Mouse (Mus musculus): ENCODE measurements around the gene A930004D18Rik. TPM values are rescaled to one million over a fixed set of nuclear protein-coding genes. Genes with fewer than 3 reads are reported as not detected.

Gene A930004D18Rik
- polyA plus RNA-seq, 1 experiment from 2014 or later: 10.2 TPM

GRCm38 (mm10) chr2:18030581-18030980 lies 7.0 kb downstream of the A930004D18Rik start:
- in situ Hi-C loops (cut with MboI; ENCODE audit: low pct_unique_long_range_greater_than_20kb): no loop called here
- TF ChIP-seq CTCF (IDR thresholded peaks at IDR 0.05): no peak
- DNase-seq (ENCODE audit: low read depth, low spot score) (no peak), ATAC-seq (no peak)
- CTCF ChIA-PET: interaction anchor here (1.6 kb wide), 1 partner anchor 15 kb away, joined by 3 read pairs; no protein-coding TSS in a partner anchor
- POLR2A ChIA-PET: interaction anchor here (0.6 to 3.5 kb wide), 3 partner anchors 16 to 1510 kb away, joined by 4 to 22 read pairs (median 4); no protein-coding TSS in a partner anchor
- no peaks in the 10 kb centered on the region for H3K27me3 ChIP-seq

GRCm38 (mm10) chr2:18029656-18030055 lies 7.9 kb downstream of the A930004D18Rik start:
- ChIA-PET CTCF (no interaction called here), POLR2A (interaction anchor here (2.5 to 3.5 kb wide), 2 partner anchors 17 to 27 kb away, joined by 18 to 22 read pairs; no protein-coding TSS in a partner anchor)
- no peak for TF ChIP-seq CTCF (IDR thresholded peaks at IDR 0.05)
- H3K27me3 ChIP-seq: no peaks in the 10 kb centered on the region
- no peak for DNase-seq (ENCODE audit: low read depth, low spot score)
- ATAC-seq: no peak
- in situ Hi-C loops (cut with MboI; ENCODE audit: low pct_unique_long_range_greater_than_20kb): loop anchor here (5.0 to 10.0 kb wide), 3 partner anchors 173 to 1245 kb away; no protein-coding TSS in a partner anchor

GRCm38 (mm10) chr2:18028140-18029021 lies 9.2 kb downstream of the A930004D18Rik start:
- ChIA-PET CTCF (interaction anchor here (0.8 to 1.8 kb wide), 7 partner anchors 16 to 177 kb away, joined by 3 to 8 read pairs (median 4); no protein-coding TSS in a partner anchor), POLR2A (interaction anchor here (0.9 to 3.5 kb wide), 5 partner anchors 18 to 35 kb away, joined by 4 to 22 read pairs (median 9); no protein-coding TSS in a partner anchor)
- ATAC-seq (peak; percentile 66), DNase-seq (ENCODE audit: low read depth, low spot score) (no peak)
- in situ Hi-C loops (cut with MboI; ENCODE audit: low pct_unique_long_range_greater_than_20kb): loop anchor here (5.0 to 10.0 kb wide), 3 partner anchors 174 to 1246 kb away; no protein-coding TSS in a partner anchor
- no peaks in the 10 kb centered on the region for H3K27me3 ChIP-seq
- no peak for TF ChIP-seq CTCF (IDR thresholded peaks at IDR 0.05)

GRCm38 (mm10) chr2:18027448-18028139 lies 9.9 kb downstream of the A930004D18Rik start:
- DNase-seq (ENCODE audit: low read depth, low spot score): no peak
- ChIA-PET POLR2A (interaction anchor here (0.6 to 3.5 kb wide), 6 partner anchors 19 to 1318 kb away, joined by 4 to 22 read pairs (median 7); no protein-coding TSS in a partner anchor), CTCF (interaction anchor here (1.0 to 1.8 kb wide), 5 partner anchors 17 to 178 kb away, joined by 3 to 8 read pairs (median 4); no protein-coding TSS in a partner anchor)
- in situ Hi-C loops (cut with MboI; ENCODE audit: low pct_unique_long_range_greater_than_20kb): loop anchor here (5.0 to 10.0 kb wide), 3 partner anchors 175 to 1247 kb away; no protein-coding TSS in a partner anchor
- no peaks in the 10 kb centered on the region for H3K27me3 ChIP-seq
- ATAC-seq: peak; percentile 91
- no peak for TF ChIP-seq CTCF (IDR thresholded peaks at IDR 0.05)

GRCm38 (mm10) chr2:18026116-18026947 lies 11.2 kb downstream of the A930004D18Rik start:
- POLR2A ChIA-PET: interaction anchor here (0.6 to 0.7 kb wide), 2 partner anchors 17 to 180 kb away, joined by 3 to 6 read pairs; no protein-coding TSS in a partner anchor
- DNase-seq (ENCODE audit: low read depth, low spot score): no peak
- in situ Hi-C loops (cut with MboI; ENCODE audit: low pct_unique_long_range_greater_than_20kb): loop anchor here (5.0 to 10.0 kb wide), 3 partner anchors 176 to 1248 kb away; no protein-coding TSS in a partner anchor
- no peak for TF ChIP-seq CTCF (IDR thresholded peaks at IDR 0.05)
- CTCF ChIA-PET: interaction anchor here (1.3 kb wide), 1 partner anchor 179 kb away, joined by 3 read pairs; no protein-coding TSS in a partner anchor
- H3K27me3 ChIP-seq: no peaks in the 10 kb centered on the region
- no peak for ATAC-seq

- in situ Hi-C loops (cut with MboI; ENCODE audit: low pct_unique_long_range_greater_than_20kb): loop anchor here (5.0 to 10.0 kb wide), 3 partner anchors 177 to 1249 kb away; no protein-coding TSS in a partner anchor
- ATAC-seq (no peak), DNase-seq (ENCODE audit: low read depth, low spot score) (no peak)
- no peaks in the 10 kb centered on the region for H3K27me3 ChIP-seq
- no peak for TF ChIP-seq CTCF (IDR thresholded peaks at IDR 0.05)
- CTCF ChIA-PET: interaction anchor here (1.3 kb wide), 1 partner anchor 179 kb away, joined by 3 read pairs; no protein-coding TSS in a partner anchor
- POLR2A ChIA-PET: interaction anchor here (0.6 kb wide), 2 partner anchors 17 to 691 kb away, joined by 3 to 6 read pairs; no protein-coding TSS in a partner anchor
Measured at GRCm38 (mm10) chr2:18025781-18026115, 11.8 kb downstream of the A930004D18Rik start.

GRCm38 (mm10) chr2:18025116-18025515 lies 12.4 kb downstream of the A930004D18Rik start:
- TF ChIP-seq CTCF (IDR thresholded peaks at IDR 0.05): no peak
- DNase-seq (ENCODE audit: low read depth, low spot score) (no peak), ATAC-seq (no peak)
- CTCF ChIA-PET: no interaction called here
- in situ Hi-C loops (cut with MboI; ENCODE audit: low pct_unique_long_range_greater_than_20kb): loop anchor here (5.0 to 10.0 kb wide), 3 partner anchors 177 to 1250 kb away; no protein-coding TSS in a partner anchor
- no peaks in the 10 kb centered on the region for H3K27me3 ChIP-seq
- POLR2A ChIA-PET: no interaction called here

- no peak for TF ChIP-seq CTCF (IDR thresholded peaks at IDR 0.05)
- DNase-seq (ENCODE audit: low read depth, low spot score) (no peak), ATAC-seq (no peak)
- no peaks in the 10 kb centered on the region for H3K27me3 ChIP-seq
- CTCF ChIA-PET: no interaction called here
- POLR2A ChIA-PET: no interaction called here
- in situ Hi-C loops (cut with MboI; ENCODE audit: low pct_unique_long_range_greater_than_20kb): loop anchor here (10.0 to 25.0 kb wide), 3 partner anchors 332 to 1252 kb away; no protein-coding TSS in a partner anchor
Measured at GRCm38 (mm10) chr2:18022886-18023285, 14.7 kb downstream of the A930004D18Rik start.

- no peaks in the 10 kb centered on the region for H3K27me3 ChIP-seq
- in situ Hi-C loops (cut with MboI; ENCODE audit: low pct_unique_long_range_greater_than_20kb): loop anchor here (25.0 kb wide), 1 partner anchor 382 kb away; no protein-coding TSS in a partner anchor
- TF ChIP-seq CTCF (IDR thresholded peaks at IDR 0.05): no peak
- DNase-seq (ENCODE audit: low read depth, low spot score) (no peak), ATAC-seq (no peak)
- CTCF ChIA-PET: interaction anchor here (1.2 to 1.6 kb wide), 2 partner anchors 8 to 10 kb away, joined by 3 read pairs; no protein-coding TSS in a partner anchor
- POLR2A ChIA-PET: no interaction called here
Measured at GRCm38 (mm10) chr2:18019122-18019521, 18.4 kb downstream of the A930004D18Rik start.

All from Patski (cell line).